Mouse (Mus musculus): ENCODE data around the gene Gid8. TPM values are rescaled to one million over a fixed set of nuclear protein-coding genes. Genes with fewer than 3 reads are reported as not detected.
"Not testable (repeated sequence)": the region's sequence is repeated elsewhere in the genome, so short reads cannot be mapped to it uniquely, and the experiment has no call there.

The Gid8 gene
- polyA plus RNA-seq, 1 experiment from 2014 or later, result 53.4 TPM

- WGBS, result 97% methylated on average over 5 of the region's 5 CpGs
- H3K9me3 ChIP-seq (replicated peaks); DNase-seq (ENCODE audit: low spot score); H3K4me3 ChIP-seq; H3K27ac ChIP-seq; H3K27me3 ChIP-seq (ENCODE audit: low read depth, poor library complexity, severe bottlenecking): not testable (repeated sequence)
- Histone ChIP-seq H3K4me1 (peaks cover 13% of the 10 kb centered on the region), H3K36me3 (peaks cover 64% of the 10 kb centered on the region)
These were observed 12.8 kb downstream of the Gid8 start for GRCm38 (mm10) chr2:180722748-180723147.

GRCm38 (mm10) chr2:180723865-180724264, 13.9 kb downstream of the Gid8 start:
- H3K4me3 ChIP-seq, result no peak overlapping the region
- H3K9me3 ChIP-seq (replicated peaks), result no peaks in the 10 kb centered on the region
- no peak overlapping the region for H3K27ac ChIP-seq
- no peak for DNase-seq (ENCODE audit: low spot score)
- H3K27me3 ChIP-seq (ENCODE audit: low read depth, poor library complexity, severe bottlenecking), result no peaks in the 10 kb centered on the region; the same call in 1 of the 2 replicates
- H3K4me1 ChIP-seq, result peaks cover 21% of the 10 kb centered on the region
- WGBS, result 77% methylated on average over 2 of the region's 2 CpGs
- H3K36me3 ChIP-seq, result peaks cover 53% of the 10 kb centered on the region

GRCm38 (mm10) chr2:180724585-180725413, 14.9 kb downstream of the Gid8 start, which contains the start of gene Slc17a9:
Gene Slc17a9, plus strand, starts transcription at chr2:180725263.
- Histone ChIP-seq H3K27me3 (ENCODE audit: low read depth, poor library complexity, severe bottlenecking) (no peaks in the 10 kb centered on the region; the same call in 1 of the 2 replicates), H3K9me3 (replicated peaks) (no peaks in the 10 kb centered on the region), H3K4me3 (peak within 1 kb of the TSS; percentile 13; the same call in 1 of the 2 replicates), H3K36me3 (peaks cover 44% of the 10 kb centered on the region), H3K4me1 (peaks cover 21% of the 10 kb centered on the region), H3K27ac (no peak within 1 kb of the TSS)
- no peak for DNase-seq (ENCODE audit: low spot score)
- 5% methylated on average over 18 of the region's 18 CpGs for WGBS

- H3K9me3 ChIP-seq (replicated peaks), result no peaks in the 10 kb centered on the region
- H3K36me3 ChIP-seq, result peaks cover 38% of the 10 kb centered on the region
- H3K27ac ChIP-seq, result no peak overlapping the region
- H3K4me3 ChIP-seq, result peak overlapping the region; percentile 13; the same call in 1 of the 2 replicates
- no peak for DNase-seq (ENCODE audit: low spot score)
- H3K4me1 ChIP-seq, result peaks cover 21% of the 10 kb centered on the region
- no peaks in the 10 kb centered on the region; the same call in 1 of the 2 replicates for H3K27me3 ChIP-seq (ENCODE audit: low read depth, poor library complexity, severe bottlenecking)
- WGBS, result 11% methylated on average over 6 of the region's 6 CpGs
These were observed 15.5 kb downstream of the Gid8 start for GRCm38 (mm10) chr2:180725414-180725778.

GRCm38 (mm10) chr2:180725856-180726629, 16.1 kb downstream of the Gid8 start:
- H3K27me3 ChIP-seq (ENCODE audit: low read depth, poor library complexity, severe bottlenecking), result no peaks in the 10 kb centered on the region; the same call in 1 of the 2 replicates
- no peak for DNase-seq (ENCODE audit: low spot score)
- H3K4me1 ChIP-seq, result peaks cover 21% of the 10 kb centered on the region
- peaks cover 32% of the 10 kb centered on the region for H3K36me3 ChIP-seq
- H3K4me3 ChIP-seq, result no peak overlapping the region
- 31% methylated on average over 8 of the region's 8 CpGs for WGBS
- no peak overlapping the region for H3K27ac ChIP-seq
- H3K9me3 ChIP-seq (replicated peaks), result no peaks in the 10 kb centered on the region

- H3K27me3 ChIP-seq (ENCODE audit: low read depth, poor library complexity, severe bottlenecking), result no peaks in the 10 kb centered on the region; the same call in 1 of the 2 replicates
- H3K27ac ChIP-seq, result no peak overlapping the region
- WGBS, result 78% methylated on average over 6 of the region's 6 CpGs
- no peak overlapping the region for H3K4me3 ChIP-seq
- H3K36me3 ChIP-seq, result peaks cover 24% of the 10 kb centered on the region
- H3K9me3 ChIP-seq (replicated peaks), result no peaks in the 10 kb centered on the region
- peaks cover 21% of the 10 kb centered on the region for H3K4me1 ChIP-seq
- no peak for DNase-seq (ENCODE audit: low spot score)
These were observed 16.9 kb downstream of the Gid8 start for GRCm38 (mm10) chr2:180726658-180727442.

GRCm38 (mm10) chr2:180727613-180728021, 17.7 kb downstream of the Gid8 start:
- peaks cover 16% of the 10 kb centered on the region for H3K36me3 ChIP-seq
- H3K27me3 ChIP-seq (ENCODE audit: low read depth, poor library complexity, severe bottlenecking), result no peaks in the 10 kb centered on the region; the same call in 1 of the 2 replicates
- H3K27ac ChIP-seq, result no peak overlapping the region
- no peak overlapping the region for H3K4me3 ChIP-seq
- no peak for DNase-seq (ENCODE audit: low spot score)
- peaks cover 21% of the 10 kb centered on the region for H3K4me1 ChIP-seq
- no peaks in the 10 kb centered on the region for H3K9me3 ChIP-seq (replicated peaks)
- 66% methylated on average over 4 of the region's 4 CpGs for WGBS

GRCm38 (mm10) chr2:180731036-180731435, 21.1 kb downstream of the Gid8 start:
- DNase-seq (ENCODE audit: low spot score), result no peak
- H3K4me1 ChIP-seq, result peaks cover 8% of the 10 kb centered on the region; the same call in 1 of the 2 replicates
- no peak overlapping the region for H3K27ac ChIP-seq
- 79% methylated on average over 3 of the region's 3 CpGs for WGBS
- H3K36me3 ChIP-seq, result no peaks in the 10 kb centered on the region
- H3K9me3 ChIP-seq (replicated peaks), result no peaks in the 10 kb centered on the region
- no peak overlapping the region for H3K4me3 ChIP-seq
- no peaks in the 10 kb centered on the region; the same call in 1 of the 2 replicates for H3K27me3 ChIP-seq (ENCODE audit: low read depth, poor library complexity, severe bottlenecking)

- Histone ChIP-seq H3K36me3 (no peaks in the 10 kb centered on the region), H3K9me3 (replicated peaks) (no peaks in the 10 kb centered on the region), H3K27ac (no peak overlapping the region), H3K4me3 (no peak overlapping the region), H3K4me1 (peaks cover 8% of the 10 kb centered on the region; the same call in 1 of the 2 replicates), H3K27me3 (ENCODE audit: low read depth, poor library complexity, severe bottlenecking) (no peaks in the 10 kb centered on the region; the same call in 1 of the 2 replicates)
- no peak for DNase-seq (ENCODE audit: low spot score)
- 65% methylated on average over 6 of the region's 6 CpGs for WGBS
These were observed 22.1 kb downstream of the Gid8 start for GRCm38 (mm10) chr2:180731984-180732383.

GRCm38 (mm10) chr2:180735232-180735631, 25.3 kb downstream of the Gid8 start:
- Histone ChIP-seq H3K9me3 (replicated peaks) (no peaks in the 10 kb centered on the region), H3K27ac (no peak overlapping the region), H3K4me3 (no peak overlapping the region), H3K27me3 (ENCODE audit: low read depth, poor library complexity, severe bottlenecking) (no peaks in the 10 kb centered on the region), H3K36me3 (no peaks in the 10 kb centered on the region), H3K4me1 (no peaks in the 10 kb centered on the region; the same call in 1 of the 2 replicates)
- 77% methylated on average over 7 of the region's 7 CpGs for WGBS
- DNase-seq (ENCODE audit: low spot score), result no peak

- Histone ChIP-seq H3K36me3 (no peaks in the 10 kb centered on the region), H3K4me1 (no peaks in the 10 kb centered on the region), H3K9me3 (replicated peaks) (no peaks in the 10 kb centered on the region), H3K27me3 (ENCODE audit: low read depth, poor library complexity, severe bottlenecking) (no peaks in the 10 kb centered on the region), H3K27ac (no peak overlapping the region), H3K4me3 (no peak overlapping the region)
- 79% methylated on average over 2 of the region's 2 CpGs for WGBS
- DNase-seq (ENCODE audit: low spot score), result no peak
These were observed 28.1 kb downstream of the Gid8 start for GRCm38 (mm10) chr2:180737984-180738383.

- H3K27me3 ChIP-seq (ENCODE audit: low read depth, poor library complexity, severe bottlenecking), result no peaks in the 10 kb centered on the region
- no peak overlapping the region for H3K4me3 ChIP-seq
- H3K27ac ChIP-seq, result no peak overlapping the region
- H3K36me3 ChIP-seq, result no peaks in the 10 kb centered on the region
- H3K4me1 ChIP-seq, result no peaks in the 10 kb centered on the region
- no peak for DNase-seq (ENCODE audit: low spot score)
- no peaks in the 10 kb centered on the region for H3K9me3 ChIP-seq (replicated peaks)
- WGBS, result 18% methylated on average over 3 of the region's 3 CpGs
These were observed 30.4 kb downstream of the Gid8 start for GRCm38 (mm10) chr2:180740349-180740748.

All from limb, embryonic 10.5 days (tissue).